Mouse (Mus musculus) embryo, embryonic 11.5 days (tissue): ENCODE measurements around the gene Fgfr4.
A peak's percentile ranks its signal among the peaks of the same experiment; 100 is the strongest.

Experiments
- DNase-seq: peaks from one replicate; pipeline ENCODE4 v3.0.0-alpha.2; 2012; ENCODE audit warnings: low read depth, low spot score

The Fgfr4 gene

GRCm38 (mm10) chr13:55152621-55153415 is at the start of gene Fgfr4:
Gene Fgfr4 (plus strand): TSS chr13:55152640.
- peak; percentile 35 for DNase-seq

GRCm38 (mm10) chr13:55103351-55103750 is 49.1 kb upstream of the Fgfr4 start:
- no peak for DNase-seq

- peak; percentile 94 for DNase-seq
Measured at GRCm38 (mm10) chr13:55105045-55105952, 47.1 kb upstream of the Fgfr4 start, which contains the start of gene Zfp346. Gene Zfp346 (plus strand): TSS chr13:55105311.

- no peak for DNase-seq
Measured at GRCm38 (mm10) chr13:55105953-55106691, 46.3 kb upstream of the Fgfr4 start.

GRCm38 (mm10) chr13:55107116-55107515 is 45.3 kb upstream of the Fgfr4 start:
- DNase-seq: no peak

GRCm38 (mm10) chr13:55107694-55108093 is 44.7 kb upstream of the Fgfr4 start:
- DNase-seq: no peak

GRCm38 (mm10) chr13:55114375-55114774 is 38.1 kb upstream of the Fgfr4 start:
- DNase-seq: no peak

- no peak for DNase-seq
Measured at GRCm38 (mm10) chr13:55124903-55125302, 27.5 kb upstream of the Fgfr4 start.

GRCm38 (mm10) chr13:55133448-55133847 is 19.0 kb upstream of the Fgfr4 start, which contains the start of gene Gm17617:
Gene Gm17617 (minus strand): TSS chr13:55133548.
- DNase-seq: no peak

GRCm38 (mm10) chr13:55135382-55135781 is 17.1 kb upstream of the Fgfr4 start:
- peak; percentile 7 for DNase-seq

- DNase-seq: no peak
Measured at GRCm38 (mm10) chr13:55140271-55140670, 12.2 kb upstream of the Fgfr4 start.

- no peak for DNase-seq
Measured at GRCm38 (mm10) chr13:55153951-55154350, 1.5 kb downstream of the Fgfr4 start.

GRCm38 (mm10) chr13:55162365-55162764 is 9.9 kb downstream of the Fgfr4 start:
- DNase-seq: no peak

- DNase-seq: no peak
Measured at GRCm38 (mm10) chr13:55163553-55163952, 11.1 kb downstream of the Fgfr4 start.

- DNase-seq: no peak
Measured at GRCm38 (mm10) chr13:55165831-55166339, 13.4 kb downstream of the Fgfr4 start.

- DNase-seq: no peak
Measured at GRCm38 (mm10) chr13:55166806-55167725, 14.6 kb downstream of the Fgfr4 start.

GRCm38 (mm10) chr13:55167798-55168197 is 15.4 kb downstream of the Fgfr4 start:
- DNase-seq: no peak

GRCm38 (mm10) chr13:55168255-55168654 is 15.8 kb downstream of the Fgfr4 start:
- no peak for DNase-seq

GRCm38 (mm10) chr13:55168958-55169369 is 16.5 kb downstream of the Fgfr4 start:
- DNase-seq: no peak
